Mouse (Mus musculus): Measurements from ENCODE around the gene Gm20388. TPM values are rescaled to one million over a fixed set of nuclear protein-coding genes. Genes with fewer than 3 reads are reported as not detected.

Gene Gm20388
- polyA plus RNA-seq, 1 experiment from 2014 or later, result not detected

GRCm38 (mm10) chr8:121376116-121376950, 1465.7 kb downstream of the Gm20388 start:
- no peak overlapping the region for H3K9ac ChIP-seq
- H3K9me3 ChIP-seq (ENCODE audit: control insufficient read depth, low read length), result no peaks in the 10 kb centered on the region
- no peak overlapping the region for H3K4me3 ChIP-seq (replicated peaks; ENCODE audit: low read length)
- no peaks in the 10 kb centered on the region for H3K36me3 ChIP-seq (replicated peaks; ENCODE audit: control insufficient read depth, insufficient read depth)
- peaks cover 5% of the 10 kb centered on the region; the same call in 1 of the 2 replicates for H3K27me3 ChIP-seq (ENCODE audit: control insufficient read depth, insufficient read depth, low read length)
- WGBS, result 76% methylated on average over 10 of the region's 10 CpGs
- no peak overlapping the region for H3K27ac ChIP-seq
- ATAC-seq (ENCODE audit: low FRiP score) (no peak), DNase-seq (ENCODE audit: low spot score) (no peak)
- no peak overlapping the region for H3K4me2 ChIP-seq (replicated peaks)
- H3K4me1 ChIP-seq (replicated peaks; ENCODE audit: control insufficient read depth, insufficient read depth, low read length), result peaks cover 9% of the 10 kb centered on the region; the same call in 1 of the 2 replicates

- Histone ChIP-seq H3K4me2 (replicated peaks) (no peak overlapping the region), H3K9ac (no peak overlapping the region), H3K4me3 (replicated peaks; ENCODE audit: low read length) (no peak overlapping the region), H3K36me3 (replicated peaks; ENCODE audit: control insufficient read depth, insufficient read depth) (no peaks in the 10 kb centered on the region), H3K27me3 (ENCODE audit: control insufficient read depth, insufficient read depth, low read length) (peaks cover 5% of the 10 kb centered on the region; the same call in 1 of the 2 replicates), H3K4me1 (replicated peaks; ENCODE audit: control insufficient read depth, insufficient read depth, low read length) (peaks cover 12% of the 10 kb centered on the region; the same call in 1 of the 2 replicates), H3K9me3 (ENCODE audit: control insufficient read depth, low read length) (no peaks in the 10 kb centered on the region), H3K27ac (no peak overlapping the region)
- ATAC-seq (ENCODE audit: low FRiP score), result no peak
- 10% methylated on average over 10 of the region's 10 CpGs for WGBS
- DNase-seq (ENCODE audit: low spot score), result no peak
These were observed 1467.0 kb downstream of the Gm20388 start for GRCm38 (mm10) chr8:121377680-121378079.

- no peak overlapping the region for H3K9ac ChIP-seq
- ATAC-seq (ENCODE audit: low FRiP score) (no peak), DNase-seq (ENCODE audit: low spot score) (no peak)
- peaks cover 18% of the 10 kb centered on the region for H3K4me1 ChIP-seq (replicated peaks; ENCODE audit: control insufficient read depth, insufficient read depth, low read length)
- H3K4me2 ChIP-seq (replicated peaks), result no peak overlapping the region
- no peaks in the 10 kb centered on the region for H3K9me3 ChIP-seq (ENCODE audit: control insufficient read depth, low read length)
- H3K36me3 ChIP-seq (replicated peaks; ENCODE audit: control insufficient read depth, insufficient read depth), result no peaks in the 10 kb centered on the region
- 86% methylated on average over 1 of the region's 1 CpGs for WGBS
- H3K27ac ChIP-seq, result no peak overlapping the region
- H3K27me3 ChIP-seq (ENCODE audit: control insufficient read depth, insufficient read depth, low read length), result peaks cover 3% of the 10 kb centered on the region; the same call in 1 of the 2 replicates
- H3K4me3 ChIP-seq (replicated peaks; ENCODE audit: low read length), result no peak overlapping the region
These were observed 1468.7 kb downstream of the Gm20388 start for GRCm38 (mm10) chr8:121379387-121379786.

- no peaks in the 10 kb centered on the region for H3K36me3 ChIP-seq (replicated peaks; ENCODE audit: control insufficient read depth, insufficient read depth)
- under 1% methylated on average over 21 of the region's 21 CpGs for WGBS
- peaks cover 13% of the 10 kb centered on the region for H3K4me1 ChIP-seq (replicated peaks; ENCODE audit: control insufficient read depth, insufficient read depth, low read length)
- DNase-seq (ENCODE audit: low spot score) (peak; percentile 91), ATAC-seq (ENCODE audit: low FRiP score) (peak; percentile 84)
- peak overlapping the region; percentile 73 for H3K9ac ChIP-seq
- H3K27ac ChIP-seq, result peak overlapping the region; percentile 77
- H3K27me3 ChIP-seq (ENCODE audit: control insufficient read depth, insufficient read depth, low read length), result no peaks in the 10 kb centered on the region
- peak overlapping the region; percentile 34 for H3K4me3 ChIP-seq (replicated peaks; ENCODE audit: low read length)
- H3K9me3 ChIP-seq (ENCODE audit: control insufficient read depth, low read length), result no peaks in the 10 kb centered on the region
- H3K4me2 ChIP-seq (replicated peaks), result peak overlapping the region; percentile 63
These were observed 1472.1 kb downstream of the Gm20388 start for GRCm38 (mm10) chr8:121382583-121383241.

GRCm38 (mm10) chr8:121385540-121385939, 1474.9 kb downstream of the Gm20388 start:
- H3K4me3 ChIP-seq (replicated peaks; ENCODE audit: low read length), result no peak overlapping the region
- peaks cover 10% of the 10 kb centered on the region; the same call in 1 of the 2 replicates for H3K27me3 ChIP-seq (ENCODE audit: control insufficient read depth, insufficient read depth, low read length)
- no peaks in the 10 kb centered on the region for H3K36me3 ChIP-seq (replicated peaks; ENCODE audit: control insufficient read depth, insufficient read depth)
- WGBS, result 73% methylated on average over 7 of the region's 7 CpGs
- H3K4me1 ChIP-seq (replicated peaks; ENCODE audit: control insufficient read depth, insufficient read depth, low read length), result peaks cover 9% of the 10 kb centered on the region
- H3K9me3 ChIP-seq (ENCODE audit: control insufficient read depth, low read length), result no peaks in the 10 kb centered on the region
- no peak overlapping the region for H3K27ac ChIP-seq
- no peak overlapping the region for H3K9ac ChIP-seq
- no peak overlapping the region for H3K4me2 ChIP-seq (replicated peaks)
- no peak for DNase-seq (ENCODE audit: low spot score)
- ATAC-seq (ENCODE audit: low FRiP score), result no peak

GRCm38 (mm10) chr8:121390608-121391007, 1480.0 kb downstream of the Gm20388 start:
- H3K4me2 ChIP-seq (replicated peaks), result no peak overlapping the region
- ATAC-seq (ENCODE audit: low FRiP score) (peak; percentile 48; the same call in 1 of the 2 replicates), DNase-seq (ENCODE audit: low spot score) (no peak)
- H3K9ac ChIP-seq, result no peak overlapping the region
- WGBS, result 22% methylated on average over 11 of the region's 11 CpGs
- H3K4me1 ChIP-seq (replicated peaks; ENCODE audit: control insufficient read depth, insufficient read depth, low read length), result peaks cover 9% of the 10 kb centered on the region
- H3K4me3 ChIP-seq (replicated peaks; ENCODE audit: low read length), result no peak overlapping the region
- H3K36me3 ChIP-seq (replicated peaks; ENCODE audit: control insufficient read depth, insufficient read depth), result no peaks in the 10 kb centered on the region
- H3K27ac ChIP-seq, result no peak overlapping the region
- peaks cover 49% of the 10 kb centered on the region for H3K27me3 ChIP-seq (ENCODE audit: control insufficient read depth, insufficient read depth, low read length)
- no peaks in the 10 kb centered on the region for H3K9me3 ChIP-seq (ENCODE audit: control insufficient read depth, low read length)

GRCm38 (mm10) chr8:121391254-121391653, 1480.6 kb downstream of the Gm20388 start:
- WGBS, result 11% methylated on average over 9 of the region's 9 CpGs
- H3K4me2 ChIP-seq (replicated peaks), result no peak overlapping the region
- H3K36me3 ChIP-seq (replicated peaks; ENCODE audit: control insufficient read depth, insufficient read depth), result no peaks in the 10 kb centered on the region
- peaks cover 55% of the 10 kb centered on the region for H3K27me3 ChIP-seq (ENCODE audit: control insufficient read depth, insufficient read depth, low read length)
- ATAC-seq (ENCODE audit: low FRiP score), result no peak
- no peak for DNase-seq (ENCODE audit: low spot score)
- H3K4me3 ChIP-seq (replicated peaks; ENCODE audit: low read length), result no peak overlapping the region
- no peaks in the 10 kb centered on the region for H3K9me3 ChIP-seq (ENCODE audit: control insufficient read depth, low read length)
- H3K27ac ChIP-seq, result no peak overlapping the region
- peaks cover 9% of the 10 kb centered on the region for H3K4me1 ChIP-seq (replicated peaks; ENCODE audit: control insufficient read depth, insufficient read depth, low read length)
- no peak overlapping the region for H3K9ac ChIP-seq

GRCm38 (mm10) chr8:121391771-121392170, 1481.1 kb downstream of the Gm20388 start:
- H3K4me3 ChIP-seq (replicated peaks; ENCODE audit: low read length), result no peak overlapping the region
- no peak overlapping the region for H3K4me2 ChIP-seq (replicated peaks)
- WGBS, result 9% methylated on average over 12 of the region's 12 CpGs
- H3K27ac ChIP-seq, result no peak overlapping the region
- H3K4me1 ChIP-seq (replicated peaks; ENCODE audit: control insufficient read depth, insufficient read depth, low read length), result peaks cover 9% of the 10 kb centered on the region
- ATAC-seq (ENCODE audit: low FRiP score), result no peak
- no peaks in the 10 kb centered on the region for H3K9me3 ChIP-seq (ENCODE audit: control insufficient read depth, low read length)
- peaks cover 59% of the 10 kb centered on the region for H3K27me3 ChIP-seq (ENCODE audit: control insufficient read depth, insufficient read depth, low read length)
- H3K36me3 ChIP-seq (replicated peaks; ENCODE audit: control insufficient read depth, insufficient read depth), result no peaks in the 10 kb centered on the region
- H3K9ac ChIP-seq, result no peak overlapping the region
- DNase-seq (ENCODE audit: low spot score), result no peak

GRCm38 (mm10) chr8:121392482-121392881, 1481.8 kb downstream of the Gm20388 start:
- H3K27me3 ChIP-seq (ENCODE audit: control insufficient read depth, insufficient read depth, low read length), result peaks cover 59% of the 10 kb centered on the region

More at GRCm38 (mm10) chr8:121392482-121392881, 1481.8 kb downstream of the Gm20388 start:
- Histone ChIP-seq H3K27ac (no peak overlapping the region), H3K4me1 (replicated peaks; ENCODE audit: control insufficient read depth, insufficient read depth, low read length) (peaks cover 9% of the 10 kb centered on the region), H3K36me3 (replicated peaks; ENCODE audit: control insufficient read depth, insufficient read depth) (no peaks in the 10 kb centered on the region), H3K9ac (no peak overlapping the region), H3K4me3 (replicated peaks; ENCODE audit: low read length) (no peak overlapping the region), H3K4me2 (replicated peaks) (no peak overlapping the region), H3K9me3 (ENCODE audit: control insufficient read depth, low read length) (no peaks in the 10 kb centered on the region)
- WGBS, result 43% methylated on average over 10 of the region's 10 CpGs
- DNase-seq (ENCODE audit: low spot score), result no peak
- no peak for ATAC-seq (ENCODE audit: low FRiP score)
